Mouse (Mus musculus): ENCODE measurements around the gene Ficd.

DNA sequence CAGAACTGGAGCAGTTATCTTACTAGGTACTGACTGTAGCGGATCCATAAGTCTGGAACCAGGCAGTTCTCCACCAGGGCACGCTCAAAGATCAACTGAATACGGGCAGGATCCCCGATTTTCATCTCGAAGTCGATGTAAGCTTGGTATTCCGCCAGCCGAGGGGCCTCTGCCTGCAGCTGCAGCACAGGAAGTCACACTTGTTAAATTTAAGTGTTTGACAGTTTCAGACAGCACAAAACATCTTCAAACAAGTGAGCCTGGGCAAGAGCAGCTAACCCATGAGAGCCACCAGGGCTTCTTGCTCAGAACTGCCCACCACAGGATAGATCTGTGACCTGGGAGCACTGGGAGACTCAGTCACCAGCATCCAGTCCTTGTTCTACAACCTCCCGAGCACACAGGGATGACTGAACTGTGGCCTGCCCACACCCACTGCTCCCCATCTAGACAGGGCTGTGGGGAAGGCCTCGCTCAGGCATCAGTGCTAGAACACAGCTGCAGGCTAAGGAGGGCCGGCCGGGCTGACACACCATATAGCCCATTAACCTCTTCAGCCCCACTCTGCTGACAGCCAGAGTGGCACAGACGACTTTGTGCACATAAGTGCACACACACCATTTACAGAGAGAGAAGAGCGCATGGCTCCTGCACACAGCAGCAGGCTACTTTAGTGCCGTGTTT, 19.9 kb downstream of the Ficd start:
- TF ChIP-seq GATA1 (IDR thresholded peaks at IDR 0.05; ENCODE audit: borderline replicate concordance, low read length) (no peak), FLI1 (IDR thresholded peaks at IDR 0.05; ENCODE audit: low read length) (no peak)

Measured in megakaryocyte, embryonic 14.5 days (primary cell).